Mouse (Mus musculus) heart, embryonic 10.5 days (tissue): Measurements from ENCODE around the gene Cutal. TPM values are rescaled to one million over a fixed set of nuclear protein-coding genes. Genes with fewer than 3 reads are reported as not detected.

Experiments used
- DNase-seq: peaks from one replicate; pipeline ENCODE4 v3.0.0-alpha.2; 2017; ENCODE audit warnings: low spot score
- H3K27ac ChIP-seq: fragments of 300-500 bp; sonication (generic); 2 replicates; pipeline ENCODE4 v1.5.1; 2016; ENCODE audit warnings: mild to moderate bottlenecking
- H3K27me3 ChIP-seq: fragments of 300-500 bp; sonication (generic); 2 replicates; pipeline ENCODE4 v1.6.1; 2016; ENCODE audit warnings: mild to moderate bottlenecking; ENCODE audit not compliant: poor library complexity, insufficient read depth, severe bottlenecking
- H3K36me3 ChIP-seq: fragments of 300-500 bp; sonication (generic); 2 replicates; pipeline ENCODE4 v1.6.1; 2016; ENCODE audit warnings: mild to moderate bottlenecking, moderate library complexity
- H3K4me1 ChIP-seq: fragments of 300-500 bp; sonication (generic); 2 replicates; pipeline ENCODE4 v1.6.1; 2016; ENCODE audit warnings: mild to moderate bottlenecking
- H3K4me3 ChIP-seq: fragments of 300-500 bp; sonication (generic); 2 replicates; pipeline ENCODE4 v1.5.1; 2016; ENCODE audit warnings: mild to moderate bottlenecking, moderate library complexity
- H3K9me3 ChIP-seq: fragments of 300-500 bp; sonication (generic); 2 replicates; pipeline ENCODE4 v1.6.1; 2016; ENCODE audit warnings: mild to moderate bottlenecking, moderate library complexity
- WGBS: fragments of 180-500 bp; shearing (Covaris S2); methylation state at CpG from one replicate; pipeline ENCODE4 v1.1.7; 2016; 5-methylcytosine and 5-hydroxymethylcytosine counted together
- polyA plus RNA-seq: library from polyadenylated mRNA; unstranded; fragments of >200 nt; fragmentation: Nextera tagmentation; extraction: Ambion mirVana; gene quantifications from 2 replicates; pipeline ENCODE4 v1.2.1, GENCODE M21; 2016

Cutal gene
- polyA plus RNA-seq, 1 experiment from 2014 or later = 0.31 TPM

GRCm38 (mm10) chr2:34847702-34848101 lies 26.5 kb upstream of the Cutal start:
- no peaks in the 10 kb centered on the region for H3K9me3 ChIP-seq
- no peak overlapping the region for H3K27ac ChIP-seq
- no peak for DNase-seq
- H3K4me3 ChIP-seq = no peak overlapping the region
- 92% methylated on average over 1 of the region's 1 CpGs for WGBS
- H3K27me3 ChIP-seq = no peaks in the 10 kb centered on the region
- no peaks in the 10 kb centered on the region for H3K4me1 ChIP-seq
- H3K36me3 ChIP-seq = peaks cover 44% of the 10 kb centered on the region

GRCm38 (mm10) chr2:34855265-34855664 lies 18.9 kb upstream of the Cutal start:
- H3K27ac ChIP-seq = no peak overlapping the region
- DNase-seq = no peak
- no peaks in the 10 kb centered on the region for H3K9me3 ChIP-seq
- H3K4me1 ChIP-seq = no peaks in the 10 kb centered on the region
- no peak overlapping the region for H3K4me3 ChIP-seq
- H3K27me3 ChIP-seq = no peaks in the 10 kb centered on the region
- WGBS = 89% methylated on average over 4 of the region's 4 CpGs
- peaks cover 98% of the 10 kb centered on the region for H3K36me3 ChIP-seq

GRCm38 (mm10) chr2:34857728-34858127 lies 16.5 kb upstream of the Cutal start:
- no peak for DNase-seq
- Histone ChIP-seq H3K27ac (no peak overlapping the region), H3K4me3 (no peak overlapping the region), H3K4me1 (no peaks in the 10 kb centered on the region), H3K36me3 (peaks cover 91% of the 10 kb centered on the region), H3K9me3 (no peaks in the 10 kb centered on the region), H3K27me3 (no peaks in the 10 kb centered on the region)
- WGBS = 82% methylated on average over 8 of the region's 8 CpGs

- Histone ChIP-seq H3K36me3 (peaks cover 16% of the 10 kb centered on the region), H3K4me1 (peaks cover 23% of the 10 kb centered on the region; the same call in 1 of the 2 replicates), H3K27ac (0 out of 2 replicates have a peak overlapping the region, but pooled peaks have one; percentile 16), H3K4me3 (peak overlapping the region; percentile 83), H3K27me3 (peaks cover 15% of the 10 kb centered on the region; the same call in 1 of the 2 replicates), H3K9me3 (no peaks in the 10 kb centered on the region)
- DNase-seq = peak; percentile 79
- 43% methylated on average over 5 of the region's 5 CpGs for WGBS
Measured at GRCm38 (mm10) chr2:34869680-34870079, 4.5 kb upstream of the Cutal start.

- H3K4me3 ChIP-seq = peak overlapping the region; percentile 83
- H3K27ac ChIP-seq = peak overlapping the region; percentile 91
- peaks cover 5% of the 10 kb centered on the region; the same call in 1 of the 2 replicates for H3K36me3 ChIP-seq
- peaks cover 16% of the 10 kb centered on the region; the same call in 1 of the 2 replicates for H3K27me3 ChIP-seq
- under 1% methylated on average over 67 of the region's 67 CpGs for WGBS
- peaks cover 24% of the 10 kb centered on the region; the same call in 1 of the 2 replicates for H3K4me1 ChIP-seq
- no peaks in the 10 kb centered on the region for H3K9me3 ChIP-seq
- DNase-seq = peak; percentile 99
Measured at GRCm38 (mm10) chr2:34870520-34871474, 3.4 kb upstream of the Cutal start.

GRCm38 (mm10) chr2:34874816-34875345 lies 685 bp downstream of the Cutal start, which contains the start of gene Psmd5:
Gene Psmd5, minus strand, starts transcription at chr2:34874968.
- 9% methylated on average over 8 of the region's 8 CpGs for WGBS
- Histone ChIP-seq H3K27ac (peak within 1 kb of the TSS; percentile 23; the same call in 1 of the 2 replicates), H3K9me3 (no peaks in the 10 kb centered on the region), H3K4me3 (peak within 1 kb of the TSS; percentile 54), H3K4me1 (peaks cover 14% of the 10 kb centered on the region; the same call in 1 of the 2 replicates), H3K27me3 (peaks cover 31% of the 10 kb centered on the region; the same call in 1 of the 2 replicates), H3K36me3 (no peaks in the 10 kb centered on the region)
- DNase-seq = no peak

- DNase-seq = no peak
- Histone ChIP-seq H3K27me3 (peaks cover 27% of the 10 kb centered on the region), H3K36me3 (no peaks in the 10 kb centered on the region), H3K9me3 (no peaks in the 10 kb centered on the region), H3K4me1 (no peaks in the 10 kb centered on the region), H3K4me3 (no peak overlapping the region), H3K27ac (no peak overlapping the region)
- 80% methylated on average over 10 of the region's 10 CpGs for WGBS
Measured at GRCm38 (mm10) chr2:34880054-34880453, 5.9 kb downstream of the Cutal start.

GRCm38 (mm10) chr2:34882757-34883156 lies 8.6 kb downstream of the Cutal start:
- WGBS = 85% methylated on average over 2 of the region's 2 CpGs
- peaks cover 12% of the 10 kb centered on the region for H3K27me3 ChIP-seq

GRCm38 (mm10) chr2:34883190-34883589 lies 9.0 kb downstream of the Cutal start:
- peaks cover 12% of the 10 kb centered on the region for H3K27me3 ChIP-seq
- H3K4me3 ChIP-seq = no peak overlapping the region
- H3K36me3 ChIP-seq = no peaks in the 10 kb centered on the region
- H3K27ac ChIP-seq = no peak overlapping the region
- no peaks in the 10 kb centered on the region for H3K9me3 ChIP-seq
- WGBS = 41% methylated on average over 5 of the region's 5 CpGs
- no peak for DNase-seq
- H3K4me1 ChIP-seq = no peaks in the 10 kb centered on the region

More at GRCm38 (mm10) chr2:34882757-34883156, 8.6 kb downstream of the Cutal start:
- Histone ChIP-seq H3K4me3 (no peak overlapping the region), H3K4me1 (no peaks in the 10 kb centered on the region), H3K27ac (no peak overlapping the region), H3K9me3 (no peaks in the 10 kb centered on the region), H3K36me3 (no peaks in the 10 kb centered on the region)
- DNase-seq = no peak

- no peak overlapping the region for H3K4me3 ChIP-seq
- no peaks in the 10 kb centered on the region for H3K9me3 ChIP-seq
- H3K27ac ChIP-seq = no peak overlapping the region
- H3K27me3 ChIP-seq = peaks cover 12% of the 10 kb centered on the region
- no peaks in the 10 kb centered on the region for H3K36me3 ChIP-seq
- H3K4me1 ChIP-seq = no peaks in the 10 kb centered on the region
- DNase-seq = no peak
- WGBS = 83% methylated on average over 2 of the region's 2 CpGs
Measured at GRCm38 (mm10) chr2:34884186-34884585, 10.0 kb downstream of the Cutal start.

- no peak for DNase-seq
- no peak overlapping the region for H3K4me3 ChIP-seq
- no peaks in the 10 kb centered on the region for H3K4me1 ChIP-seq
- peaks cover 27% of the 10 kb centered on the region for H3K27me3 ChIP-seq
- H3K27ac ChIP-seq = no peak overlapping the region
- peaks cover 6% of the 10 kb centered on the region; the same call in 1 of the 2 replicates for H3K36me3 ChIP-seq
- no peaks in the 10 kb centered on the region for H3K9me3 ChIP-seq
- 71% methylated on average over 5 of the region's 5 CpGs for WGBS
Measured at GRCm38 (mm10) chr2:34893950-34894349, 19.8 kb downstream of the Cutal start.

- DNase-seq = no peak
- Histone ChIP-seq H3K9me3 (no peaks in the 10 kb centered on the region), H3K36me3 (peaks cover 13% of the 10 kb centered on the region; the same call in 1 of the 2 replicates), H3K27me3 (peaks cover 37% of the 10 kb centered on the region), H3K4me1 (no peaks in the 10 kb centered on the region), H3K27ac (no peak overlapping the region), H3K4me3 (no peak overlapping the region)
- WGBS = 69% methylated on average over 19 of the region's 19 CpGs
Measured at GRCm38 (mm10) chr2:34895503-34896113, 21.4 kb downstream of the Cutal start.
